Mouse (Mus musculus): ENCODE measurements around the gene Kcnma1.

DNA sequence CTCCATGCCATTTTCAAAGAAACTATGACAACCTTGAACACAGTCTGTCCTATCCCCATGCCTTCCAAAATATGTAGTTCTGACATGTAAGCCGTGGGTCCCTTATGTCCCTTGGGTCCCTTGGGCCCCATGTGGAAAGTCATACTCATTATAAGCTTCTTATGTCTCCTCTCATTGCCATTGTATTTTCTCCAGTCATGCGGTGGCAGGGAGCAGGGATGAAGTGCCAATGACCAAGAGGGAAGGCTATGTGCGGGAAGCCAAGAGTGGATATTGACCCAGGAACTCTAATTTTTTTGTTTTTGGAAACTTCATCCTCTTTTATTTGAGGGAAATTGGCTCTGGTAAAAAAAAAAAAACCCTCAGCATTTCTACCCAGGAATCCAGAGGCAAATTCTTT lies 517.5 kb downstream of the Kcnma1 start:
- no peak for TF ChIP-seq POLR2A (IDR thresholded peaks at IDR 0.05; ENCODE audit: low read depth, low read length)
- TF ChIP-seq CTCF (IDR thresholded peaks at IDR 0.05; ENCODE audit: extremely low read depth, insufficient read length, insufficient replicate concordance, low read depth, low read length) = no peak
